In the genomic region with DNA sequence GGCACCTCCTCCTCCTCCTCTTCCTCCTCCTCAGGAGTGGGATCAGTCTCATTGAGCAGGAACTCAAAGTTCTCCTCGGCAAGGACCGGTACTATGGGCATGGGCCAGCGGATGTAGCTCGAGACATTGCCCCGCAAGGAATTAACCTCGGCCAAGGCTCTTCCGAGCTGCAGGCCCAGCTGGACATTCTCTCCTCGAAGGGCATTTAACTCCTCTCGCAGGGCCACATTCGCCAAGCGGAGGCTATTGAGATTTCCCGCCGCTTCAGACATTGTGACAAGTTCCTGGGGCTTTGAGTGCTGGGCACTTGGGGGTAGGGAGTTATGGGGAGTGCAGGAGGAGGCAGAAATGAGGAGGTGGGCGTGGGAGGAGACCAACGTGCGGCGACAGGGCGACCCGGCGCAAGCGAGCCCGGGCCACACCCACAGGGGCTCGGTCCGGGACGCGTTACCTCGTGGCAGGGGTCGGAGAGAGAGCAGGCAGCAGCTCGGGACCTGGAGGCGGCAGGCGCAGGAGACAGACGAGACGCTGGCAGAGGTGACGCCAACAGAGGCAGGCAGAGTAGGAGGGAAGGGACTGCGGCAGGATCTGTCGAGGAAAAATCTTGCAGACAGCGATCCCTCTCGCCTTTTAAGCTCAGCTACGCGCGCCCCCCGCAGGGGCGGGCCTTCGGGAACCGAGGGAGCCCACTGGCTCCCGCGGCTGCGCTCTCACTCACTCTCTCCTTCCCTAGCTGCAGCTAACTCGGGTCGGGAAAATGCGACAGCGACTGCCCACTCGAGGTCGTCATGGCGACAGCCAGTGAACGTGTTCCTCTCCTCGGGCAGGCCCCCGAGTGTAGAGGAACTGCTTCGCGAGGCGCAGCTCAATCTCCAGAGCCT, we compare ENCODE assay signal across 8 mouse cellular contexts. TPM values are rescaled to one million over a fixed set of nuclear protein-coding genes. Genes with fewer than 3 reads are reported as not detected.
A peak's percentile ranks its signal among the peaks of the same experiment; 100 is the strongest.
DNase-seq lines count a peak whose midpoint lies in the region; ATAC-seq and TF ChIP-seq lines count a peak whose summit lies in the region.

Gene Rtl5 (minus strand): TSS at position 714 of the 881 bp plus-strand sequence.

- H3K4me2 ChIP-seq in lung, postnatal 0 days (replicated peaks; ENCODE audit: low read depth, low read length) = peak within 1 kb of the TSS; percentile 74

- H3K4me1 ChIP-seq in cerebellum, adult 2 months (ENCODE audit: control insufficient read depth, insufficient read depth, low read length) = peaks cover 5% of the 10 kb centered on the region; the same call in 1 of the 2 replicates
- H3K4me1 ChIP-seq in hindbrain, embryonic 10.5 days (replicated peaks) = peaks cover 54% of the 10 kb centered on the region
- no peaks in the 10 kb centered on the region for H3K4me1 ChIP-seq in lung, postnatal 0 days (ENCODE audit: insufficient read depth, low read depth, low read length)

- TF ChIP-seq POLR2A in cerebellum, adult 2 months (IDR thresholded peaks at IDR 0.05; ENCODE audit: borderline replicate concordance, insufficient read depth, low read length) = no peak

- 11% methylated on average over 59 of the region's 61 CpGs for WGBS in cerebellum, adult 2 months
- WGBS in hindbrain, embryonic 10.5 days = 19% methylated on average over 61 of the region's 61 CpGs
- 21% methylated on average over 42 of the region's 61 CpGs for WGBS in lung, postnatal 0 days

- peak within 1 kb of the TSS; percentile 47 for H3K4me3 ChIP-seq in cerebellum, adult 2 months (replicated peaks; ENCODE audit: insufficient read depth, low read depth, low read length)
- H3K4me3 ChIP-seq in hindbrain, embryonic 10.5 days = peak within 1 kb of the TSS; percentile 60
- H3K4me3 ChIP-seq in lung, postnatal 0 days (ENCODE audit: low read depth, low read length) = peak within 1 kb of the TSS; percentile 42

- DNase-seq in MN1 (ENCODE audit: low spot score) = peak; percentile 75
- DNase-seq in cerebellum, adult 2 months = peak; percentile 58 to 60
- peak; percentile 67 to 81 for DNase-seq in frontal cortex, adult 2 months (ENCODE audit: extremely low spot score in 1 of 2, low spot score in 1 of 2)
- peak; percentile 76 for DNase-seq in hindbrain, embryonic 10.5 days (ENCODE audit: low spot score)
- DNase-seq in layer of hippocampus, postnatal 14 days (ENCODE audit: low spot score in 2 of 2) = peak; percentile 68 to 83
- peak; percentile 83 for DNase-seq in lung, postnatal 0 days (ENCODE audit: low spot score)
- peak; percentile 37 for DNase-seq in ovary, postnatal 14 days (ENCODE audit: low spot score)
- DNase-seq in thymus, postnatal 4 days = peak; percentile 71

- peaks cover 12% of the 10 kb centered on the region; the same call in 1 of the 2 replicates for H3K36me3 ChIP-seq in hindbrain, embryonic 10.5 days
- no peaks in the 10 kb centered on the region for H3K36me3 ChIP-seq in lung, postnatal 0 days (ENCODE audit: insufficient read depth, low read length)

- H3K27ac ChIP-seq in cerebellum, adult 2 months (ENCODE audit: insufficient read depth, low read length) = no peak within 1 kb of the TSS
- peak within 1 kb of the TSS; percentile 89 for H3K27ac ChIP-seq in hindbrain, embryonic 10.5 days
- no peak within 1 kb of the TSS for H3K27ac ChIP-seq in lung, postnatal 0 days (ENCODE audit: low read length)

- TF ChIP-seq EP300 in lung, postnatal 0 days (IDR thresholded peaks at IDR 0.05) = no peak

- no peak within 1 kb of the TSS for H3K9ac ChIP-seq in lung, postnatal 0 days (replicated peaks; ENCODE audit: low read depth)

- TF ChIP-seq CTCF in cerebellum, adult 2 months (IDR thresholded peaks at IDR 0.05; ENCODE audit: borderline replicate concordance, insufficient read depth, low read depth, low read length) = no peak
- no peak for TF ChIP-seq CTCF in lung, postnatal 0 days (IDR thresholded peaks at IDR 0.05)

- peak; percentile 93 for ATAC-seq in lung, postnatal 0 days

- H3K9me3 ChIP-seq in hindbrain, embryonic 10.5 days = no peaks in the 10 kb centered on the region
- no peaks in the 10 kb centered on the region for H3K9me3 ChIP-seq in lung, postnatal 0 days (ENCODE audit: low read length)

- H3K27me3 ChIP-seq in cerebellum, adult 2 months (ENCODE audit: control insufficient read depth, insufficient read depth, low read length) = no peaks in the 10 kb centered on the region
- peaks cover 70% of the 10 kb centered on the region for H3K27me3 ChIP-seq in hindbrain, embryonic 10.5 days (ENCODE audit: insufficient read depth, poor library complexity, severe bottlenecking)
- H3K27me3 ChIP-seq in lung, postnatal 0 days (replicated peaks; ENCODE audit: insufficient read depth, low read length) = no peaks in the 10 kb centered on the region

RNA-seq across cellular contexts. Expression of gene Rtl5, which starts in this region (rescaled TPM):
- polyA plus RNA-seq in cerebellum, adult 2 months (2012; rRNA removed) = 14.7 and 16.1 TPM in 2 replicates
- polyA plus RNA-seq in frontal cortex, adult 2 months (2012; rRNA removed) = 24.8 and 27.3 TPM in 2 replicates
- 2.8 and 3.6 TPM in 2 replicates for polyA plus RNA-seq in hindbrain, embryonic 10.5 days (2016; fragmentation: Nextera tagmentation; extraction: Ambion mirVana)
- total RNA-seq in layer of hippocampus, postnatal 14 days (2021) = 10 to 100 TPM in 1 of 2 experiments, 1 to 10 TPM in 1; 8.9 to 10.1 TPM
- polyA plus RNA-seq in lung, postnatal 0 days (2015; fragmentation: Nextera tagmentation; extraction: Ambion mirVana) = 1.5 and 1.7 TPM in 2 replicates
